Mouse (Mus musculus) MEL (cell line): ENCODE measurements around the gene P2rx4.
A peak's percentile ranks its signal among the peaks of the same experiment; 100 is the strongest.

Experiments used
- BHLHE40 ChIP-seq: IDR thresholded peaks from 2 replicates; pipeline ENCODE4 v1.6.1; 2012; ENCODE audit warnings: low read depth, mild to moderate bottlenecking, inconsistent platforms, low read length, improper control_type of control experiment, borderline replicate concordance
- CHD2 ChIP-seq: IDR thresholded peaks from 2 replicates; pipeline ENCODE4 v1.6.1; 2011; ENCODE audit warnings: low read length, improper control_type of control experiment
- CTCF ChIP-seq, 3 experiments: IDR thresholded peaks in 2 of 3; conservative IDR thresholded peaks in 1 of 3; 2 replicates each; pipeline ENCODE4 v1.5.1; 2011 to 2012; ENCODE audit warnings: low read length in 3 of 3, low read depth in 2 of 3, mild to moderate bottlenecking in 2 of 3, improper control_type of control experiment in 1 of 3, inconsistent platforms in 1 of 3, mixed read lengths in 1 of 3, moderate library complexity in 1 of 3; ENCODE audit not compliant: control insufficient read depth in 1 of 3, insufficient read depth in 1 of 3, poor library complexity in 1 of 3, severe bottlenecking in 1 of 3
- E2F4 ChIP-seq: IDR thresholded peaks from 2 replicates; pipeline ENCODE4 v1.6.1; 2011; ENCODE audit warnings: low read depth, low read length, improper control_type of control experiment, borderline replicate concordance
- ETS1 ChIP-seq: IDR thresholded peaks from 2 replicates; pipeline ENCODE4 v1.6.1; 2012; ENCODE audit warnings: low read depth, mild to moderate bottlenecking, inconsistent platforms, low read length, improper control_type of control experiment, moderate library complexity
- HCFC1 ChIP-seq: IDR thresholded peaks from 2 replicates; pipeline ENCODE4 v1.6.1; 2012; ENCODE audit warnings: low read depth, mild to moderate bottlenecking, inconsistent platforms, low read length, improper control_type of control experiment, moderate library complexity
- MEF2A ChIP-seq: IDR thresholded peaks from 2 replicates; pipeline ENCODE4 v1.6.1; 2014; ENCODE audit warnings: low read depth, mild to moderate bottlenecking, inconsistent platforms, low read length, improper control_type of control experiment; ENCODE audit not compliant: poor library complexity, insufficient replicate concordance, severe bottlenecking; ENCODE audit errors: extremely low read depth
- MXI1 ChIP-seq: IDR thresholded peaks from 2 replicates; pipeline ENCODE4 v1.6.1; 2011; ENCODE audit warnings: mild to moderate bottlenecking, low read depth, low read length, improper control_type of control experiment
- POLR2A ChIP-seq, 2 experiments: IDR thresholded peaks; 2 replicates each; pipeline ENCODE4 v1.6.1; 2011 to 2012; ENCODE audit warnings: low read length in 2 of 2, mild to moderate bottlenecking in 2 of 2, control low read depth in 1 of 2, improper control_type of control experiment in 1 of 2, low read depth in 1 of 2, moderate library complexity in 1 of 2; ENCODE audit not compliant: control insufficient read depth in 1 of 2, insufficient read depth in 1 of 2, poor library complexity in 1 of 2
- POLR2AphosphoS2 ChIP-seq: IDR thresholded peaks from 2 replicates; pipeline ENCODE4 v1.6.1; 2011; ENCODE audit warnings: low read length, improper control_type of control experiment
- ZKSCAN1 ChIP-seq: IDR thresholded peaks from 2 replicates; pipeline ENCODE4 v1.6.1; 2012; ENCODE audit warnings: low read depth, mild to moderate bottlenecking, inconsistent platforms, low read length, improper control_type of control experiment, moderate library complexity

GRCm38 (mm10) chr5:122707276-122708181 lies at the start of gene P2rx4:
- TF ChIP-seq ETS1 = peak; percentile 49; the same call in 1 of the 2 replicates
- TF ChIP-seq BHLHE40 = peak; percentile 75; the same call in 1 of the 2 replicates
- TF ChIP-seq CHD2 = no peak
- TF ChIP-seq HCFC1 = peak; percentile 71
- peak; percentile 85 for TF ChIP-seq MXI1
- no peak for TF ChIP-seq MEF2A
- TF ChIP-seq POLR2A (IDR thresholded peaks at IDR 0.05; ENCODE audit: control insufficient read depth in 1 of 2, insufficient read depth in 1 of 2, low read depth in 1 of 2, low read length in 2 of 2, poor library complexity in 1 of 2) = peak; percentile 79 to 88
- TF ChIP-seq E2F4 = no peak
- peak; percentile 88; the same call in 1 of the 2 replicates for TF ChIP-seq POLR2AphosphoS2
- TF ChIP-seq ZKSCAN1 = no peak
- peak in 1 of 3 experiments; percentile 14; a peak in 1 of 6 replicates for TF ChIP-seq CTCF (IDR thresholded peaks at IDR 0.05 in 2 of 3, conservative IDR thresholded peaks at IDR 0.05 in 1 of 3; ENCODE audit: control insufficient read depth in 1 of 3, insufficient read depth in 1 of 3, low read depth in 2 of 3, low read length in 3 of 3, poor library complexity in 1 of 3, severe bottlenecking in 1 of 3)
